Mouse (Mus musculus): ENCODE data around the gene Isca1. TPM values are rescaled to one million over a fixed set of nuclear protein-coding genes. Genes with fewer than 3 reads are reported as not detected.

Gene Isca1
- 201 TPM for polyA plus RNA-seq (2014; fragmentation: Illumina TruSeq; extraction: RNeasy Lipid Tissue Mini Kit (QIAGEN cat#74804); ENCODE audit: low read depth, low replicate concordance)

GRCm38 (mm10) chr13:59769296-59770163, at the start of gene Isca1:
Gene Isca1 (minus strand): TSS chr13:59769810.

GRCm38 (mm10) chr13:59782145-59782544, 12.5 kb upstream of the Isca1 start, which contains the start of gene Gm49354:
Gene Gm49354 (minus strand): TSS chr13:59782245.

DNA sequence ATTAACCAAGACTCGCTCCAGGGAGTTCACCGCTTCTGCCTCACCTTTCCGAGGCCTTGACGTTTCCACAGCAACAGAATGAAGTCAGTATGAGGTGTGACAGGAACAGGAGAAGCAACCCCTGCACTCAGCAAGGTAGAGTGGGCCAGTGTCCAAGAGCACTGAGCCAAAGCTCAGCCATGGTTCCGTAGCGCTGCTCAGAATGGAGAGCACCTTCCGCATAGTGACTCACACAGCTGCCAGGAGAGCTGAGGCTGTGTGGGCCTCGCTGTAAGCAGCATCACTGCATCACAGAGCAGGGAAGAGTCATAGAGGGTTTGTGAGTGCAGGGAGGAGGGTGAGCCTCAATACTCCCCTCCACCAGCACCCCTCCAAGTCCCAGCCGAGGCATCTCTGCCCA, 22.9 kb downstream of the Isca1 start, which contains the start of gene 1700014D04Rik:
Gene 1700014D04Rik, minus strand, starts transcription at position 42 of the 400 bp plus-strand sequence.

DNA sequence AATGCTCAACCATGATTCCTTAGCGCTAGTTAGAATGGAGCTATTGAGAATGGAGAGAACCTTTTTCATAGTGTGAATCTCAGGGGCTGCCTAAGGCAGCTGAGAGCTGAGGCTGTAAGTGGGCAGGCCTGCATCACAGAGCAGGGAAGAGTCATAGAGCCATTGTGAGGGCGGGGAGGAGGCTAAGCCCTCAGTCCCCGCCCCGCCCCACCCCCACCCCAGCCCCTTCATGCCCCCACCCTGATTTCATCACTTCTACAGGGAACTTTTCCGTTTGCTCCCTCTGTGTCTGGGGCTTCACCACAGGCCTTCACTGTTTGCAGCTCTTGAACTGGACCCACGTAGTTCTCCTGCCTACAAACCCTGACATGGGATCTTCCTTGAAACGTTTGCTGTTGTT, 38.0 kb downstream of the Isca1 start, which contains the start of gene Spata31d1d:
Gene Spata31d1d, minus strand, starts transcription at position 101 of the 400 bp plus-strand sequence.

GRCm38 (mm10) chr13:59711984-59712383, 57.6 kb downstream of the Isca1 start, which contains the start of gene Spata31d1b:
Gene Spata31d1b (plus strand): TSS chr13:59712284.

DNA sequence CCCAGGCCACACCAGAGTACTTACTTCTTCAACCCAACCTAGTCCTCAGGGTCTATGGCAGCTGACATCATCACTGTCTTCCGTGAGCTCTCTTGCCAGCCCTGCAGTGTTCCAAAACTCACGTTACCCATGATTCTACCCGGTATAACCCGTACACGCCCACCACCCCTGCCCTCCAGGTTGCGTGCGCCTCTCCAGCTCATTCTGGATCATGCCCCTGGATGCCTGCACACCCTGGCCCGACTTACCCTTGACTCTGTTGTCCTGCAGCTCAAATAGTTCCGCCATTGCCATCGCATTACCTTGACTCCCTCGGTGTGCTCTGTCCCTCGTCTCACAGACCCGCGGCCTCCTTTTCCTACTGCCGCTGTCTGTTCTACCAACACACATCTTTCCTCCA, 59.4 kb downstream of the Isca1 start, which contains the start of gene Spata31d1a:
Gene Spata31d1a, minus strand, starts transcription at position 101 of the 400 bp plus-strand sequence.

Other genes with a start within 250 kb of the Isca1 start
- gene Agtpbp1, start 184.6 kb downstream of the Isca1 start, polyA plus RNA-seq (2014; fragmentation: Illumina TruSeq; extraction: RNeasy Lipid Tissue Mini Kit (QIAGEN cat#74804); ENCODE audit: low read depth, low replicate concordance): 422 TPM
- 267 TPM for gene Naa35, start 184.6 kb downstream of the Isca1 start, polyA plus RNA-seq (2014; fragmentation: Illumina TruSeq; extraction: RNeasy Lipid Tissue Mini Kit (QIAGEN cat#74804); ENCODE audit: low read depth, low replicate concordance)
- 4.7 TPM for gene Golm1, start 94.0 kb downstream of the Isca1 start, polyA plus RNA-seq (2014; fragmentation: Illumina TruSeq; extraction: RNeasy Lipid Tissue Mini Kit (QIAGEN cat#74804); ENCODE audit: low read depth, low replicate concordance)
- gene 4921517D22Rik, start 75.7 kb downstream of the Isca1 start, polyA plus RNA-seq (2014; fragmentation: Illumina TruSeq; extraction: RNeasy Lipid Tissue Mini Kit (QIAGEN cat#74804); ENCODE audit: low read depth, low replicate concordance): 23.4 TPM
- gene Spata31d1a, start 59.5 kb downstream of the Isca1 start, polyA plus RNA-seq (2014; fragmentation: Illumina TruSeq; extraction: RNeasy Lipid Tissue Mini Kit (QIAGEN cat#74804); ENCODE audit: low read depth, low replicate concordance): 44.3 TPM
- 33.9 TPM for gene Spata31d1b, start 57.5 kb downstream of the Isca1 start, polyA plus RNA-seq (2014; fragmentation: Illumina TruSeq; extraction: RNeasy Lipid Tissue Mini Kit (QIAGEN cat#74804); ENCODE audit: low read depth, low replicate concordance)
- 43.0 TPM for gene Spata31d1d, start 38.1 kb downstream of the Isca1 start, polyA plus RNA-seq (2014; fragmentation: Illumina TruSeq; extraction: RNeasy Lipid Tissue Mini Kit (QIAGEN cat#74804); ENCODE audit: low read depth, low replicate concordance)
- 118 TPM for gene 1700014D04Rik, start 23.1 kb downstream of the Isca1 start, polyA plus RNA-seq (2014; fragmentation: Illumina TruSeq; extraction: RNeasy Lipid Tissue Mini Kit (QIAGEN cat#74804); ENCODE audit: low read depth, low replicate concordance)
- gene Gm49354, start 12.4 kb upstream of the Isca1 start, polyA plus RNA-seq (2014; fragmentation: Illumina TruSeq; extraction: RNeasy Lipid Tissue Mini Kit (QIAGEN cat#74804); ENCODE audit: low read depth, low replicate concordance): not detected
- gene Tut7, start 53.3 kb upstream of the Isca1 start, polyA plus RNA-seq (2014; fragmentation: Illumina TruSeq; extraction: RNeasy Lipid Tissue Mini Kit (QIAGEN cat#74804); ENCODE audit: low read depth, low replicate concordance): 78.4 TPM